Mouse (Mus musculus): ENCODE measurements around the gene Tff1.

GRCm38 (mm10) chr17:31176321-31176720, 11.2 kb upstream of the Tff1 start:
- TF ChIP-seq GATA1 (IDR thresholded peaks at IDR 0.05; ENCODE audit: low read length): no peak
- no peak for TF ChIP-seq TAL1 (IDR thresholded peaks at IDR 0.05; ENCODE audit: low read length)
